Mouse (Mus musculus): ENCODE measurements around the gene Cst6. TPM values are rescaled to one million over a fixed set of nuclear protein-coding genes. Genes with fewer than 3 reads are reported as not detected.

Cst6 gene
- polyA plus RNA-seq, 1 experiment from 2014 or later: not detected

DNA sequence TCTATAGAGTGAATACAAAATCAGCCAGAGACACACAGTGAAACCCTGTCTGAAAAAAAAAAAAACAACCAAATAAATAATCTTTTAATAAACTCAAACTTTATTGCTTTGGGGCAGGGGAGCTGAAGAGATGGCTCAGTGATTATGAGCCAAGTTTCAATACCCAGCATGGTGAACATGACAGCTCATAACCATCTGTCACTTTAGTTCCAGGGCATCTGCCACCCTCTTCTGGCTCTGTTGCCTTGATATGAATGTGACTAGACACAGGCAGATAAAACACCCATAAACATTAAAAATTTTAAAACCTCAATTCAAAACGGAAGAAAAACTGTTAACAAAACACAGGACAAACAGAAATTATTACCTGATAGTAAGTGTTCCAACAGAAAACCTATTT lies 28.1 kb upstream of the Cst6 start:
- H3K36me3 ChIP-seq (ENCODE audit: insufficient read depth, low read length): peaks cover 56% of the 10 kb centered on the region
- WGBS: 97% methylated on average over 1 of the region's 1 CpGs

DNA sequence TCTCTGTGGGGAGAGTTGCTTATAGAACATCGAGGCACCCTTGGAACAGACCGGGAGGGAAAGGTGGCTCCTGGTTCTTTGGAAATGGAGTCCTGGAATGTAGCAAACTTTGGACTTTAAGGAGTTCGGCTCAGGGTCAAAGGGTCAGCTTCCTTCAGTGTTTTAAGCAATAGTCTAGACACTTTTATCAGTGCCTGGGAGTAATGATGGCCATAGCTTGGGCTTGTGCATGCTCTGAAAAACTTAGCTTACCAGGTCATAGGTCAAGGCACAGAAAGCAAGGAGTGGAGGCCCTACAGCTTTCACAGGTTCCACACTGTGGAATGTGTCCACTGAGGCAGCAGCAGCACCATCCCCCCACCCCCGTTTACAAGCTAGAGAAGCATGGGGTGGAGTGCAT lies 25.4 kb upstream of the Cst6 start:
- 78% methylated on average over 4 of the region's 4 CpGs for WGBS
- Histone ChIP-seq H3K9ac (replicated peaks; ENCODE audit: low read length) (no peak overlapping the region), H3K36me3 (ENCODE audit: insufficient read depth, low read length) (peaks cover 52% of the 10 kb centered on the region), H3K4me2 (replicated peaks; ENCODE audit: low read depth, low read length) (no peak overlapping the region), H3K4me1 (ENCODE audit: insufficient read depth, low read length) (no peaks in the 10 kb centered on the region), H3K9me3 (ENCODE audit: low read length) (no peaks in the 10 kb centered on the region), H3K4me3 (ENCODE audit: low read length) (no peak overlapping the region), H3K27me3 (ENCODE audit: insufficient read depth, low read length) (no peaks in the 10 kb centered on the region), H3K27ac (ENCODE audit: low read length) (no peak overlapping the region)
- no peak for ATAC-seq (ENCODE audit: low FRiP score, low TSS enrichment)

More for the DNA sequence above, 28.1 kb upstream of the Cst6 start:
- Histone ChIP-seq H3K9ac (replicated peaks; ENCODE audit: low read length) (no peak overlapping the region), H3K4me1 (ENCODE audit: insufficient read depth, low read length) (no peaks in the 10 kb centered on the region), H3K27me3 (ENCODE audit: insufficient read depth, low read length) (no peaks in the 10 kb centered on the region), H3K9me3 (ENCODE audit: low read length) (no peaks in the 10 kb centered on the region), H3K4me3 (ENCODE audit: low read length) (no peak overlapping the region), H3K27ac (ENCODE audit: low read length) (no peak overlapping the region), H3K4me2 (replicated peaks; ENCODE audit: low read depth, low read length) (no peak overlapping the region)
- ATAC-seq (ENCODE audit: low FRiP score, low TSS enrichment): no peak

DNA sequence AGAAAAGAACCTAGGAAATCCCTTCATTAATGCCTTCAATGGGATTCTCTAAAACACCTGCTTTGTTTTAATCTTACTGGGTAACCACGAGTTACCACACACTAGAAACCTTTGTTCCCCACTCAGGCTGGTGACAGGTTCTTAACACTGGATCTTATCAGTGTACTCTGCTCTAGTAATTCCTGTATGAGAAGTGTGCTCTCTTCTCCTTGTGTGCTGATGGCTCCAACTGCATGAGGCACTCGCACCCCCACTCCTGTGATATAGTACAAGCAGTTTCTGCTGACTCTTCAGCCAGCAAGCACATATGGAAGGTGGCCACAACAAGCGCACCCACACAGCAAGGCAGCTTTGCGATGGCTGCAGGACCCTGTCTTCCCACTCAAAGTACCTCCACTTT lies 24.8 kb upstream of the Cst6 start:
- H3K27me3 ChIP-seq (ENCODE audit: insufficient read depth, low read length): no peaks in the 10 kb centered on the region
- H3K36me3 ChIP-seq (ENCODE audit: insufficient read depth, low read length): peaks cover 51% of the 10 kb centered on the region
- H3K4me2 ChIP-seq (replicated peaks; ENCODE audit: low read depth, low read length): no peak overlapping the region
- no peak overlapping the region for H3K4me3 ChIP-seq (ENCODE audit: low read length)
- H3K9ac ChIP-seq (replicated peaks; ENCODE audit: low read length): no peak overlapping the region
- WGBS: 85% methylated on average over 4 of the region's 4 CpGs
- no peaks in the 10 kb centered on the region for H3K9me3 ChIP-seq (ENCODE audit: low read length)
- no peaks in the 10 kb centered on the region for H3K4me1 ChIP-seq (ENCODE audit: insufficient read depth, low read length)
- ATAC-seq (ENCODE audit: low FRiP score, low TSS enrichment): no peak
- no peak overlapping the region for H3K27ac ChIP-seq (ENCODE audit: low read length)

DNA sequence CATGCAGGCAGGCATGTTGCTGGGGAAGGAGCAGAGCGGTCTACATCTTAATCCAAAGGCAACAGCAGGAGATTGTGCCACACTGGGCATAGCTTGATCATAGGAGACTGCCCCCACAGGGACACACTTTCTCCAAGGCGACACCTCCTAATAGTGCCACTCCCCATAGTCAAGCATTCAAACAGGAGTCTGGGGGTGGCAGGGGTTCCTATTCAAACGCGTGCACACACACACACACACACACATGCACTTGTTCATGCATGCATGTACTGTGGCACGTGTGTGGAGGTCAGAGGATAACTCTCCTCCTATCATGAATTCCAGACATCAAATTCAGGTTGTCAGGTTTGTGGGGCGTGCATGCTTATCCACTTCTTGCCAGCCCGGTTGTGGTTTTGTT lies 23.4 kb upstream of the Cst6 start:
- H3K9ac ChIP-seq (replicated peaks; ENCODE audit: low read length): no peak overlapping the region
- ATAC-seq (ENCODE audit: low FRiP score, low TSS enrichment): no peak
- WGBS: 93% methylated on average over 7 of the region's 7 CpGs
- H3K36me3 ChIP-seq (ENCODE audit: insufficient read depth, low read length): peaks cover 46% of the 10 kb centered on the region
- H3K9me3 ChIP-seq (ENCODE audit: low read length): no peaks in the 10 kb centered on the region
- H3K27ac ChIP-seq (ENCODE audit: low read length): no peak overlapping the region
- no peak overlapping the region for H3K4me3 ChIP-seq (ENCODE audit: low read length)
- H3K27me3 ChIP-seq (ENCODE audit: insufficient read depth, low read length): no peaks in the 10 kb centered on the region
- no peak overlapping the region for H3K4me2 ChIP-seq (replicated peaks; ENCODE audit: low read depth, low read length)
- peaks cover 10% of the 10 kb centered on the region for H3K4me1 ChIP-seq (ENCODE audit: insufficient read depth, low read length)

DNA sequence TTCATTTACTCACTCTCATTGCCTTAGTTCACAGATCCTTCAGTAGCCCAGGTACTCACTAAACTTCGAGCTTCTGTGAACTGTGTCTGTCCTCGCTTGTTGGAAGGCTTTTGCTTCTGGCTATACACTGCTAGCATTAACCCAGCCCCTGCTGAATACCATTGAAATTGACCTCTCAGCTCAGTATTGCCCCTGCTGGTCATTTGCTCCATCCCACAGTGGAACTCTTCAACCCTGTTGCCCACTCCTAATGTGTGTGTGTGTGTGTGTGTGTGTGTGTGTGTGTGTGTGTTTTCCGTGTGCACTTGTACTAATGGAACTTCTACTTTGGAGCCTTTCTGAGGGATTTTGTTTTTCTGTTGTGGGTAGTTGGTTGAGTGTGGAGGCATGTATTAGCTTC lies 21.6 kb upstream of the Cst6 start:
- Histone ChIP-seq H3K9ac (replicated peaks; ENCODE audit: low read length) (no peak overlapping the region), H3K27ac (ENCODE audit: low read length) (no peak overlapping the region), H3K4me1 (ENCODE audit: insufficient read depth, low read length) (peaks cover 13% of the 10 kb centered on the region), H3K4me2 (replicated peaks; ENCODE audit: low read depth, low read length) (no peak overlapping the region), H3K27me3 (ENCODE audit: insufficient read depth, low read length) (no peaks in the 10 kb centered on the region), H3K36me3 (ENCODE audit: insufficient read depth, low read length) (peaks cover 45% of the 10 kb centered on the region), H3K9me3 (ENCODE audit: low read length) (no peaks in the 10 kb centered on the region), H3K4me3 (ENCODE audit: low read length) (no peak overlapping the region)
- no peak for ATAC-seq (ENCODE audit: low FRiP score, low TSS enrichment)
- WGBS: 78% methylated on average over 3 of the region's 3 CpGs

DNA sequence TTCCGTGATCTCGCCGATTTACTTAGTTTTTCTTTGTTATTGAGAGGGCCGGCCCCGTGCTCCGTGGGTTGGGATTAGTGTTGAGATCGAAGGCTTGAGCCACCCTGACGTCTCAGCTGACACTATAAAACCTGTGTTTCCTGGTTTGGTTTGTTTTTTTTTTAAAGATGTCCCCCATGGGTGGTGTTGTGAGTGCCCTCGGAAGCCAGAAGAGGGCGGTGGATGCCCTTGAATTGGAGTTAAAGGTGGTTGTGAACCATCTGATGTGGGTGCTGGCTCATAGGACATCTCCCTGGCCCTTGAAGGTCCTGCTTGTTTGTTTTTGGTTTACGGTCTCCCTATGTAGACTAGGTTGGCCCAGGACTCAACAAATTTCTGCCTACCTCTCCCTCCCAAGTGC lies 18.1 kb upstream of the Cst6 start:
- Histone ChIP-seq H3K36me3 (ENCODE audit: insufficient read depth, low read length) (peaks cover 58% of the 10 kb centered on the region), H3K27ac (ENCODE audit: low read length) (no peak overlapping the region), H3K4me2 (replicated peaks; ENCODE audit: low read depth, low read length) (peak overlapping the region; percentile 98), H3K9me3 (ENCODE audit: low read length) (no peaks in the 10 kb centered on the region), H3K27me3 (ENCODE audit: insufficient read depth, low read length) (no peaks in the 10 kb centered on the region), H3K4me3 (ENCODE audit: low read length) (peak overlapping the region; percentile 99), H3K9ac (replicated peaks; ENCODE audit: low read length) (peak overlapping the region; percentile 93), H3K4me1 (ENCODE audit: insufficient read depth, low read length) (peaks cover 19% of the 10 kb centered on the region)
- WGBS: 10% methylated on average over 11 of the region's 11 CpGs
- ATAC-seq (ENCODE audit: low FRiP score, low TSS enrichment): no peak

DNA sequence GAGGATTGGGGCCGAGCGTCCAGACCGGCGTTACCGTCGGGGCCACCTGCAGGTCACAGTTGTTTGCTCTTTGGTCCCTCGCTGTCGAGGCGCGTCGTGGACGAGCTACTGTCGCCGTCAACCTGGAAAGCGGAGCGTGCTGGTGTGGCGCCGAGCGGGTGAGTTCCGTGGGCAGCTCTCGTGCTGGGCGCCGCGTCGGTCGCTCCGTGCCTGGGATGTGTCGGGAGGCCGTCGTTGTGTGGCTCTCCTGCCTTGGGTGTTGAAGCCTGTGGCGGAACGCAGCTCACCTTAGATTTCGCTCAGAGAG lies 17.6 kb upstream of the Cst6 start, which contains the start of gene Banf1:
TSS of gene Banf1 (minus strand) at position 116 of the 307 bp plus-strand sequence.
- Histone ChIP-seq H3K4me3 (ENCODE audit: low read length) (peak within 1 kb of the TSS; percentile 99), H3K36me3 (ENCODE audit: insufficient read depth, low read length) (peaks cover 54% of the 10 kb centered on the region), H3K4me1 (ENCODE audit: insufficient read depth, low read length) (peaks cover 19% of the 10 kb centered on the region), H3K9ac (replicated peaks; ENCODE audit: low read length) (peak within 1 kb of the TSS; percentile 93), H3K27me3 (ENCODE audit: insufficient read depth, low read length) (no peaks in the 10 kb centered on the region), H3K27ac (ENCODE audit: low read length) (peak within 1 kb of the TSS; percentile 98), H3K9me3 (ENCODE audit: low read length) (no peaks in the 10 kb centered on the region), H3K4me2 (replicated peaks; ENCODE audit: low read depth, low read length) (peak within 1 kb of the TSS; percentile 98)
- 0% methylated on average over 33 of the region's 33 CpGs for WGBS
- peak; percentile 8; the same call in 1 of the 2 replicates for ATAC-seq (ENCODE audit: low FRiP score, low TSS enrichment)

DNA sequence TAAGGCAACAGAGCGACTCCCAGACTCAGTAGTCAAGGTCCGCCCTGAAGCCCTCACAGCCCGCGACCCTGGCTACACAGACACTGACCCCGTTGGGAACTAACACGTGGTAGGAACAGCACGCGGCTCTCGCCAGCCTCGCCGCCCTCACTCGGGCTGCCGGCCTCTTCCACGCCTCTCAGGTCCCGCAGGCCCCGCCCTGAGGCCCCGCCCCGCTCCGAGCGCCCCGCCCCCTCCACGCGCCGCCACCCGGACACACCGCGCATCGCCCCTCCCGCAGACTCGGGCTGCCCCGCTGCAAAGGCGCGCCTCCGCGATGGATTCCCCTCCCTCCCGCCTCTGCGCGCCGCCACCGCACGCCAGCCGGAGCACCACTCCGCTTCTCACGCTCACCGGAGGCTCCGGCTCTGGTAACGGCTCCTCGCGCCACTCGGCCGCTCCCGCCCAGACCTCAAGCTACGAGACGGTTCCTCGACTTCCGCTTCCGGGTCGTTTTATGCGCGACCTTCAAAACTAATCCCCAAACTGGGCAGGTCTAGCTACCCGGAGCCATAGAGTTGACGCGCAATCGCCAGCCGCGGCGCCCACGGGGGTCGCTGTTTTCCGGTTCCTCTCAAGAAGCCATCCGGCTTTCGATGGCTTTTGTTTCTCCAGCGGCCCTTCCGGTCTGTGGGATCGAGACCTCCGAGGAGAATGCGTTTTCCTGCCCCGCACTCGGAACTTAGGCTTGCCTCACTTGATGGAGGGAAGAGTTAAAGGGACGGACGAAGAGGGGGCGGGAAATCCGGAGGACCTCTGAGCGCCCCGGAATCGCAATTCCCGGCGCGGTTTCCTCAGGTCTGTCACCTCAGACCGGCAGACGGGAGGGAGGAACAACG lies 17.0 kb upstream of the Cst6 start, which contains the start of gene Eif1ad:
TSS of gene Eif1ad (plus strand) at position 567 of the 878 bp plus-strand sequence.
- Histone ChIP-seq H3K36me3 (ENCODE audit: insufficient read depth, low read length) (peaks cover 49% of the 10 kb centered on the region), H3K27me3 (ENCODE audit: insufficient read depth, low read length) (no peaks in the 10 kb centered on the region)
- ATAC-seq (ENCODE audit: low FRiP score, low TSS enrichment): peak; percentile 95

DNA sequence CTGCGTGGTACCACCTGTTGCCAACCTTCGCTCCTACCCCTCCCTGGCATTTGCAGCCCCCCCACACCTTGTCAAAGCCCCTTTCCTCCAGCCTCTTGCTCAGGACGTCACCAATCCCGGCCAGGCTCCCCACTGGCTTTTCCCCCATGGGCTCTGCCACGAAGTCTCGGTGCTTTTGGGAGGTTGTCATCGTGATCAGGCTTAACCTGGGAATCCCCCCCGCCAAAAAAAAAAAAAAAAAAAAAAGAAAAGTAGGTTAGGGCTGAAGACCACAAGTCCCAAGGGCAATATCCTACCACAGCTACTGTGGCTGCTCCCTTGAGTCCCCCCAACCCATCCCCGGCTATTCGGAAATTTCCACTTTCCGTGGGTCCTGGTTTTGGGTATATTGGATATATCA lies 16.4 kb upstream of the Cst6 start:
- Histone ChIP-seq H3K27ac (ENCODE audit: low read length) (peak overlapping the region; percentile 98), H3K4me1 (ENCODE audit: insufficient read depth, low read length) (peaks cover 19% of the 10 kb centered on the region), H3K9me3 (ENCODE audit: low read length) (no peaks in the 10 kb centered on the region), H3K36me3 (ENCODE audit: insufficient read depth, low read length) (peaks cover 45% of the 10 kb centered on the region), H3K9ac (replicated peaks; ENCODE audit: low read length) (peak overlapping the region; percentile 93), H3K4me2 (replicated peaks; ENCODE audit: low read depth, low read length) (peak overlapping the region; percentile 98), H3K27me3 (ENCODE audit: insufficient read depth, low read length) (no peaks in the 10 kb centered on the region), H3K4me3 (ENCODE audit: low read length) (peak overlapping the region; percentile 99)
- no peak for ATAC-seq (ENCODE audit: low FRiP score, low TSS enrichment)
- 16% methylated on average over 11 of the region's 11 CpGs for WGBS

More for the DNA sequence above, 17.0 kb upstream of the Cst6 start, which contains the start of gene Eif1ad:
- Histone ChIP-seq H3K27ac (ENCODE audit: low read length) (peak within 1 kb of the TSS; percentile 98), H3K4me3 (ENCODE audit: low read length) (peak within 1 kb of the TSS; percentile 99), H3K4me1 (ENCODE audit: insufficient read depth, low read length) (peaks cover 19% of the 10 kb centered on the region), H3K9me3 (ENCODE audit: low read length) (no peaks in the 10 kb centered on the region), H3K4me2 (replicated peaks; ENCODE audit: low read depth, low read length) (peak within 1 kb of the TSS; percentile 98), H3K9ac (replicated peaks; ENCODE audit: low read length) (peak within 1 kb of the TSS; percentile 93)
- WGBS: under 1% methylated on average over 66 of the region's 92 CpGs

DNA sequence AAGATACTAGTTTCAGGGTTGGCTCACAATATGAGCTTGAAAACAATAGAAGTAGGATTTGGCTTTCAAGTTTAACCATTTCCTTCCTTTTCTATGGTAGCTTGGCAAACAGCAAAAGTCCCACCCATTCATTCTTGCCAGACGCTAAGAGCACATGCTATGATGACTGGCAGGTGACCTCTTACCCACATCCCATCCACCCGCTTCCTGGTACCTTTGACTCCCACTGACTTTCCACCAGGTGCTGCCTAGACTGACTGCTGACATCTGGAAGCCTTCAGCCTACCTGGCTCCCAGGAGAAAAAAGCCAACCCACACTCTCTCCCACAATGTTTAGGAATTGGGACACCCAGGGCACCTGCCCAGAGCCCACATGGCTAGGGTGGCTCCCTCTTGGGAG lies 14.8 kb upstream of the Cst6 start:
- H3K4me2 ChIP-seq (replicated peaks; ENCODE audit: low read depth, low read length): no peak overlapping the region
- peaks cover 19% of the 10 kb centered on the region for H3K4me1 ChIP-seq (ENCODE audit: insufficient read depth, low read length)
- ATAC-seq (ENCODE audit: low FRiP score, low TSS enrichment): no peak
- H3K27me3 ChIP-seq (ENCODE audit: insufficient read depth, low read length): no peaks in the 10 kb centered on the region
- H3K9ac ChIP-seq (replicated peaks; ENCODE audit: low read length): no peak overlapping the region
- no peak overlapping the region for H3K27ac ChIP-seq (ENCODE audit: low read length)
- H3K4me3 ChIP-seq (ENCODE audit: low read length): no peak overlapping the region
- peaks cover 29% of the 10 kb centered on the region for H3K36me3 ChIP-seq (ENCODE audit: insufficient read depth, low read length)
- WGBS: 96% methylated on average over 2 of the region's 2 CpGs
- no peaks in the 10 kb centered on the region for H3K9me3 ChIP-seq (ENCODE audit: low read length)
